Mouse (Mus musculus): ENCODE measurements around the gene Svs5. TPM values are rescaled to one million over a fixed set of nuclear protein-coding genes. Genes with fewer than 3 reads are reported as not detected.

Svs5 gene
- polyA plus RNA-seq, 1 experiment from 2014 or later, result not detected

GRCm38 (mm10) chr2:164352697-164353096, 20.2 kb downstream of the Svs5 start:
- no peak overlapping the region for H3K27ac ChIP-seq (ENCODE audit: low read depth, low read length)
- no peaks in the 10 kb centered on the region for H3K9me3 ChIP-seq (ENCODE audit: control insufficient read depth, low read length)
- H3K4me2 ChIP-seq (ENCODE audit: low read depth), result no peak overlapping the region
- H3K36me3 ChIP-seq (ENCODE audit: control insufficient read depth, insufficient read depth, low read length), result no peaks in the 10 kb centered on the region
- no peak for DNase-seq (ENCODE audit: low spot score)
- 90% methylated on average over 3 of the region's 3 CpGs for WGBS
- H3K4me1 ChIP-seq (ENCODE audit: control insufficient read depth, insufficient read depth, low read length), result no peaks in the 10 kb centered on the region
- H3K9ac ChIP-seq (ENCODE audit: low read length), result no peak overlapping the region
- no peak overlapping the region for H3K4me3 ChIP-seq (ENCODE audit: low read depth, low read length)
- H3K27me3 ChIP-seq (ENCODE audit: control insufficient read depth, insufficient read depth, low read length), result no peaks in the 10 kb centered on the region
- ATAC-seq (ENCODE audit: insufficient read depth, low FRiP score, low TSS enrichment), result no peak

- DNase-seq (ENCODE audit: low spot score), result no peak
- H3K9ac ChIP-seq (ENCODE audit: low read length), result no peak overlapping the region
- no peaks in the 10 kb centered on the region for H3K4me1 ChIP-seq (ENCODE audit: control insufficient read depth, insufficient read depth, low read length)
- no peaks in the 10 kb centered on the region for H3K36me3 ChIP-seq (ENCODE audit: control insufficient read depth, insufficient read depth, low read length)
- 89% methylated on average over 11 of the region's 11 CpGs for WGBS
- no peak overlapping the region for H3K4me3 ChIP-seq (ENCODE audit: low read depth, low read length)
- no peak for ATAC-seq (ENCODE audit: insufficient read depth, low FRiP score, low TSS enrichment)
- H3K4me2 ChIP-seq (ENCODE audit: low read depth), result no peak overlapping the region
- no peaks in the 10 kb centered on the region for H3K27me3 ChIP-seq (ENCODE audit: control insufficient read depth, insufficient read depth, low read length)
- H3K27ac ChIP-seq (ENCODE audit: low read depth, low read length), result no peak overlapping the region
- no peaks in the 10 kb centered on the region for H3K9me3 ChIP-seq (ENCODE audit: control insufficient read depth, low read length)
Measured at GRCm38 (mm10) chr2:164353356-164353755, 20.8 kb downstream of the Svs5 start.

GRCm38 (mm10) chr2:164356177-164356967, 23.8 kb downstream of the Svs5 start:
- Histone ChIP-seq H3K36me3 (ENCODE audit: control insufficient read depth, insufficient read depth, low read length) (no peaks in the 10 kb centered on the region), H3K27ac (ENCODE audit: low read depth, low read length) (no peak overlapping the region), H3K4me2 (ENCODE audit: low read depth) (no peak overlapping the region), H3K4me1 (ENCODE audit: control insufficient read depth, insufficient read depth, low read length) (no peaks in the 10 kb centered on the region), H3K9ac (ENCODE audit: low read length) (no peak overlapping the region), H3K27me3 (ENCODE audit: control insufficient read depth, insufficient read depth, low read length) (no peaks in the 10 kb centered on the region), H3K4me3 (ENCODE audit: low read depth, low read length) (no peak overlapping the region), H3K9me3 (ENCODE audit: control insufficient read depth, low read length) (no peaks in the 10 kb centered on the region)
- DNase-seq (ENCODE audit: low spot score) (no peak), ATAC-seq (ENCODE audit: insufficient read depth, low FRiP score, low TSS enrichment) (no peak)
- WGBS, result 78% methylated on average over 11 of the region's 11 CpGs

GRCm38 (mm10) chr2:164358373-164358772, 25.8 kb downstream of the Svs5 start:
- 82% methylated on average over 3 of the region's 3 CpGs for WGBS
- H3K9ac ChIP-seq (ENCODE audit: low read length), result no peak overlapping the region
- H3K27me3 ChIP-seq (ENCODE audit: control insufficient read depth, insufficient read depth, low read length), result no peaks in the 10 kb centered on the region

DNA sequence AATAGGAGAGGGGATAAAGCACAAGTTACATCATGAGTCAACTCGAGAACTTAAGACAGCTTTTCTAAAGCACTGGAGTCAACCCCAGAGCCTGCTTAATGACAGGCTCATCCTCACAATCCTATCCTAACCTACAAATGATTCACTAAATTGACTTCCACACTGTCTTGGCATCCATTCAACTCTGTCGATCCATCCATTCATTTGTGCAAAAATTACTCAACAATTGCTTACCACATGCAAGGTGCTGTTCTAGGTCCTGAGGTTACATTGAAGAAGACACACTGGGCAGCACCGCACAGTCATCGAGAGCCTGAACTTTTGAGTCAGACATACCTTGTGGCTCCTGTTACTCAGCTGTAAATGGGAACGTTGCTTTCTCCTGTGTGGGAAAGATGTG, 26.5 kb downstream of the Svs5 start:
- H3K9me3 ChIP-seq (ENCODE audit: control insufficient read depth, low read length), result no peaks in the 10 kb centered on the region
- DNase-seq (ENCODE audit: low spot score) (no peak), ATAC-seq (ENCODE audit: insufficient read depth, low FRiP score, low TSS enrichment) (no peak)
- H3K27me3 ChIP-seq (ENCODE audit: control insufficient read depth, insufficient read depth, low read length), result no peaks in the 10 kb centered on the region
- no peak overlapping the region for H3K4me2 ChIP-seq (ENCODE audit: low read depth)
- H3K4me1 ChIP-seq (ENCODE audit: control insufficient read depth, insufficient read depth, low read length), result no peaks in the 10 kb centered on the region
- H3K27ac ChIP-seq (ENCODE audit: low read depth, low read length), result no peak overlapping the region
- H3K9ac ChIP-seq (ENCODE audit: low read length), result no peak overlapping the region
- 86% methylated on average over 5 of the region's 5 CpGs for WGBS
- no peak overlapping the region for H3K4me3 ChIP-seq (ENCODE audit: low read depth, low read length)
- no peaks in the 10 kb centered on the region for H3K36me3 ChIP-seq (ENCODE audit: control insufficient read depth, insufficient read depth, low read length)

More at GRCm38 (mm10) chr2:164358373-164358772, 25.8 kb downstream of the Svs5 start:
- Histone ChIP-seq H3K4me2 (ENCODE audit: low read depth) (no peak overlapping the region), H3K9me3 (ENCODE audit: control insufficient read depth, low read length) (no peaks in the 10 kb centered on the region), H3K36me3 (ENCODE audit: control insufficient read depth, insufficient read depth, low read length) (no peaks in the 10 kb centered on the region), H3K4me3 (ENCODE audit: low read depth, low read length) (no peak overlapping the region), H3K27ac (ENCODE audit: low read depth, low read length) (no peak overlapping the region), H3K4me1 (ENCODE audit: control insufficient read depth, insufficient read depth, low read length) (no peaks in the 10 kb centered on the region)
- ATAC-seq (ENCODE audit: insufficient read depth, low FRiP score, low TSS enrichment) (no peak), DNase-seq (ENCODE audit: low spot score) (no peak)

- 89% methylated on average over 5 of the region's 5 CpGs for WGBS
- no peak for ATAC-seq (ENCODE audit: insufficient read depth, low FRiP score, low TSS enrichment)
- no peak overlapping the region for H3K4me3 ChIP-seq (ENCODE audit: low read depth, low read length)
Measured at GRCm38 (mm10) chr2:164359668-164360067, 27.1 kb downstream of the Svs5 start.

GRCm38 (mm10) chr2:164360974-164361657, 28.6 kb downstream of the Svs5 start:
- H3K4me2 ChIP-seq (ENCODE audit: low read depth), result no peak overlapping the region
- H3K27ac ChIP-seq (ENCODE audit: low read depth, low read length), result no peak overlapping the region
- H3K4me1 ChIP-seq (ENCODE audit: control insufficient read depth, insufficient read depth, low read length), result no peaks in the 10 kb centered on the region
- H3K9me3 ChIP-seq (ENCODE audit: control insufficient read depth, low read length), result no peaks in the 10 kb centered on the region
- 34% methylated on average over 13 of the region's 13 CpGs for WGBS
- H3K4me3 ChIP-seq (ENCODE audit: low read depth, low read length), result no peak overlapping the region
- ATAC-seq (ENCODE audit: insufficient read depth, low FRiP score, low TSS enrichment) (no peak), DNase-seq (ENCODE audit: low spot score) (no peak)
- no peaks in the 10 kb centered on the region for H3K27me3 ChIP-seq (ENCODE audit: control insufficient read depth, insufficient read depth, low read length)
- no peaks in the 10 kb centered on the region for H3K36me3 ChIP-seq (ENCODE audit: control insufficient read depth, insufficient read depth, low read length)
- H3K9ac ChIP-seq (ENCODE audit: low read length), result no peak overlapping the region

More at GRCm38 (mm10) chr2:164359668-164360067, 27.1 kb downstream of the Svs5 start:
- H3K4me1 ChIP-seq (ENCODE audit: control insufficient read depth, insufficient read depth, low read length), result no peaks in the 10 kb centered on the region
- no peaks in the 10 kb centered on the region for H3K9me3 ChIP-seq (ENCODE audit: control insufficient read depth, low read length)
- no peak overlapping the region for H3K4me2 ChIP-seq (ENCODE audit: low read depth)
- no peaks in the 10 kb centered on the region for H3K27me3 ChIP-seq (ENCODE audit: control insufficient read depth, insufficient read depth, low read length)
- no peak for DNase-seq (ENCODE audit: low spot score)
- H3K27ac ChIP-seq (ENCODE audit: low read depth, low read length), result no peak overlapping the region
- H3K36me3 ChIP-seq (ENCODE audit: control insufficient read depth, insufficient read depth, low read length), result no peaks in the 10 kb centered on the region
- no peak overlapping the region for H3K9ac ChIP-seq (ENCODE audit: low read length)

GRCm38 (mm10) chr2:164366947-164367346, 34.4 kb downstream of the Svs5 start:
- Histone ChIP-seq H3K9ac (ENCODE audit: low read length) (no peak overlapping the region), H3K36me3 (ENCODE audit: control insufficient read depth, insufficient read depth, low read length) (no peaks in the 10 kb centered on the region), H3K4me2 (ENCODE audit: low read depth) (no peak overlapping the region), H3K27me3 (ENCODE audit: control insufficient read depth, insufficient read depth, low read length) (no peaks in the 10 kb centered on the region), H3K4me1 (ENCODE audit: control insufficient read depth, insufficient read depth, low read length) (no peaks in the 10 kb centered on the region), H3K9me3 (ENCODE audit: control insufficient read depth, low read length) (no peaks in the 10 kb centered on the region), H3K27ac (ENCODE audit: low read depth, low read length) (no peak overlapping the region), H3K4me3 (ENCODE audit: low read depth, low read length) (no peak overlapping the region)
- 88% methylated on average over 3 of the region's 3 CpGs for WGBS
- DNase-seq (ENCODE audit: low spot score) (no peak), ATAC-seq (ENCODE audit: insufficient read depth, low FRiP score, low TSS enrichment) (no peak)
